Mouse (Mus musculus) left cerebral cortex, postnatal 10 days (tissue): ENCODE measurements around the gene Tfap2b. TPM values are rescaled to one million over a fixed set of nuclear protein-coding genes. Genes with fewer than 3 reads are reported as not detected.

ENCODE experiments used
- DNase-seq, 2 experiments: peaks; one replicate each; pipeline ENCODE4 v3.0.0; 2021 to 2022; ENCODE audit warnings: low spot score in 2 of 2, mixed read lengths in 1 of 2; ENCODE audit errors: extremely low spot score in 1 of 2
- intact Hi-C: fragments of 180-260 bp; cut with DNase I; formaldehyde crosslinking; loops from one replicate; pipeline ENCODE4 v1.15.1; 2025
- total RNA-seq, 2 experiments: library from RNA; stranded (reverse); gene quantifications; 2 replicates each; pipeline ENCODE4 v1.2.3; 2021

The Tfap2b gene
- 1 to 10 TPM in 1 of 2 experiments, under 1 TPM in 1; 0.56 to 1.8 TPM for total RNA-seq

GRCm38 (mm10) chr1:19208641-19209358 lies at the start of gene Tfap2b:
Tfap2b (plus strand) TSS chr1:19208914.
- intact Hi-C loops: loop anchor here (5.0 kb wide), 1 partner anchor 101 kb away; no protein-coding TSS in a partner anchor
- DNase-seq: peak in 1 of 2 experiments; percentile 15

DNA sequence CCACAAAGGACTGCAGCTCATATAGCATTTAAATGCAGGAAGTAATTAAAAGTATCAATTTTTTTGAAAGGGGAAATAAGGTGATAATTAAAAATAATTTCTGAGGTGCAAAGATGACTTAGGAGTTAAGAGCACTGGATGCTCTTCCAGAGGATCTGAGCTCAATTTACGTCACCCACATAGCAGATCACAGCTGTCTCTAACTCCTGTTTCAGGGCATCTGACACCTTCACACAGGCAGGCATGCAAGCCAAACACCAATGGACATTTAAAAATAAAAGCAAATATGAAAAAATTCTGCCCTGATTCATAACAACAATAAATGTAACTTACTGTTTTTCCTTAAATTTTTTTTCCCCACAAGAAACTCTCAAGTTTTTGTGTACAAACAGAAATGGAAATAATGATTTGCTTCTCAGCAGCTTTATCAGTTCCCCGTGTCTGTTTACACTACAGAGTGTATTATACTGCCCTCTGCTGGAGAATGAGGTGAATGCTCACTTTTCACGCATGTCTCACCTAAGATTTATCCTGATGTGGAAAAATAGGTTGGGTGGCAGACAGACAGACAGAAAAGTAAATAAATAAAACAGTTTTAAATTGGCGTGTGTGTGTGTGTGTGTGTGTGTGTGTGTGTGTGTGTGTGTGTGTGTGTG lies 29.8 kb upstream of the Tfap2b start:
- DNase-seq: peak in 1 of 2 experiments; percentile 17
- intact Hi-C loops: loop anchor here (5.0 kb wide), 1 partner anchor 817 kb away; no protein-coding TSS in a partner anchor

DNA sequence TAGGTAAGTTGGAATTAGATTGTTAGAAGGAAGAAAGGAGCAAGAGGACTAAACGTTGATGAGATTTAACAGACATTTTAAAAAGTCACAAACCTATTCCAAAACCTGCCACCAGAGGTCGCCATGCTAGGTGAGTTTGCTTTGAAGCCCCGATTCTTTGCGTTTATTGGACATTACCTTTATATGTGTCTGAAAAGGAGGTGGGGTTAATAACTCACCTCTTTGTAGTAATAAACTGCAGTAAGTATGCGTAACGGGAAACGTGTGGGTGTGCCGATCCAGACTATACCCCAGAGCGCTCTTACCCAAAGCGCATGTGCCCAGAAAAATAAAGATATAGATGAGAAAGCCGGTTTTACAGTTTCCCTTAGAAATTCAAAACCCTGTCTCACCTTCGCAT lies 3.1 kb upstream of the Tfap2b start:
- intact Hi-C loops: loop anchor here (1.0 to 5.0 kb wide), 3 partner anchors 98 to 1307 kb away; no protein-coding TSS in a partner anchor

DNA sequence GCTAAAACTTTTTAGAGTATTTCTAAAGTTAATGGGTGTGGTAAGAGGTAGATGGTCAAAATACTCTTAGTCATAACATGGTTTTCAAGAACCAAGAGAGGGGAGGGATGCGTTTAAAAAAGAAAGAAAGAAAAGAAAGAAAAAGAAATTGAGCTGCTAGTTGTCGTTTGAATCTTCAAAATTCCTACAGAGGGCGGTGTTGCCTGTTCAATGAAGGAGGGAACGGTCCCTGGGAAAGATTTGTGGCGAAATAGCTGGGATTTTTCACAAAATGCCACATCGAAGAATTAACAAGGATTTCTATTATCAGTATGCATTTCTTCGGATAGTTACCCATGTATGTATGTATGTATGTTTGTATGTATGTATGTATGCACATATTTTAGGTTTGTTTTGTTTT lies 2.5 kb upstream of the Tfap2b start:
- intact Hi-C loops: loop anchor here (2.0 to 5.0 kb wide), 2 partner anchors 99 to 1307 kb away; no protein-coding TSS in a partner anchor
- peak in 1 of 2 experiments; percentile 40 for DNase-seq

More for the DNA sequence above, 3.1 kb upstream of the Tfap2b start:
- DNase-seq: no peak

DNA sequence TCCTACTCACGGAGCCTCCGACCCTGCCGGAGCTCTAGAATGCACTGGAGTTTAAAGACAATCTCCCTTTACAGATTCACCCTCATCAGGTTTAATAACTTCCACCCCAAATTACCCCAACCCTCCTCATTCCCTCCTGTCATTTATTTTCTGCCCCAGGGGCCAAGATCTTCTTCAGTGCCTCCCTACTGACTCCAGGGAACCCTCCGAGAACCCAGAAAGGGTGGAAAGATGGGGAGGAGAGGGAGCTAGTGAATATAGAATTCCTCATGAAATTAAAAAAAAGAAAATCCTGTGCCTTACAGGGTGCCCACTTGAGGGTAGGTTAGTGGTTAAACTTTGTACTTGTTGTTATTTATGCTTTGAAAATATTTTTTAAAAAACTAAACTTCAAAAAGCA lies 1.1 kb upstream of the Tfap2b start:
- intact Hi-C loops: loop anchor here (2.0 to 5.0 kb wide), 2 partner anchors 100 to 1305 kb away; no protein-coding TSS in a partner anchor
- no peak for DNase-seq

DNA sequence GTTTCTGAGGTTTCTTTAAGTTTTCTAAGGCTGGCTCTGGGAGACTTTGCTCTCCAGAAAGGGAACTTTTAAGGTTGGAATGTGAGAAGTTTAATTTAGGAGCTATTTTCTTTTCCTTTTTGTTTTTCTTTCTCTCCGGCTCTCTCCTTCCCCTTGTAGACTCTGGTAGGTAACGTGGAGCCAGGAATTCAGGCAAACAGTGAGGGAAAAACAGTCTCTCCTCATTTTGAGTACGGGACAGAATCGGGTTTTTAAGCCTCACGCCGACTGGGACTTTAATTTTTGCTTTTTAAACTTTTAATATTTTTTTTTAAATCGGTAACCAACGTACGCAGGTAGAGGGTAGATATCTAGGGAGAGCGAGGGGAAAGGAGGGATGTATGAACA lies 638 bp downstream of the Tfap2b start:
- intact Hi-C loops: loop anchor here (5.0 kb wide), 1 partner anchor 102 kb away; no protein-coding TSS in a partner anchor
- DNase-seq: no peak

GRCm38 (mm10) chr1:19209776-19210175 lies 1.1 kb downstream of the Tfap2b start:
- peak in 1 of 2 experiments; percentile 35 for DNase-seq
- intact Hi-C loops: loop anchor here (5.0 kb wide), 1 partner anchor 102 kb away; no protein-coding TSS in a partner anchor

DNA sequence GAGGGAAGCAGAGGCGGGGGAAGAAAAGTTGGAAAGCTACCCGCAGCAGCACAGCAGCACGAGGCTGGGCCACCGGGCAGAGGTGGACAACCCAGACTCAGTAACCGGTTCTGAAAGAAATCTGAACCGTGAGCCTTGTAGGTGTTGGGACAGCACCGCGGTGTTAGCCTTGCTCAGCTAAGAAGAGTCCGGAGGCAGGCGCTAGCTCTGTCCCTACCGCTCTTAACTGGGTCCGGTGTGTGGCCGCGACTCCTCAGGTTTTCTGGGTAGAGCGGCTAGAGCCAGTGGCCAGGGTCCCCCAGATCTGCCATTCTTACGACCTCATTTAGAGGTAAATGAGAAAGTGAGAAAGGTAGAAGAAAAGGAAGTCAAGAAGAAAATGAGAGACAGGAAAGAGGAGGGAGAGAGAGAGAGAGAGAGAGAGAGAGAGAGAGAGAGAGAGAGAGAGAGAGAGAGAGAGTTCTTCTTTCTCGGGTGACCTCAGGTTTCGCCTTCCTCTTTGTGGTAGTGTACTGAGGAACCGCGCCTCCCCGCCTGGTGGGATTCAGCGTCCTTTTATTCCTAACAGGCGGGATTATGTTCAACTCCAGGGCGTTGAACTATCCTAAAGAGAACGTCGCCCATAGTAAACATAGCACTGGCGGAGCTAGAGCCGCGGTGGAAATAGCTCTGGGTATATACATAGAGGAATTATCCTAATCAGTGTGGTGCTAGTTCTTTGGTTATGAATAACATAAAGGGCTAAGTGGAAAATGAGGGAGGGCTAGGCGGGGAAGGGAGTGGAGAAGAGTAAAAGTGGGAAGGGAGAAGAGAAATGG lies 1.7 kb downstream of the Tfap2b start:
- DNase-seq: peak in 1 of 2 experiments; percentile 18
- intact Hi-C loops: no loop called here

- no peak for DNase-seq
- intact Hi-C loops: no loop called here
Observed at GRCm38 (mm10) chr1:19211033-19211405, 2.3 kb downstream of the Tfap2b start.

DNA sequence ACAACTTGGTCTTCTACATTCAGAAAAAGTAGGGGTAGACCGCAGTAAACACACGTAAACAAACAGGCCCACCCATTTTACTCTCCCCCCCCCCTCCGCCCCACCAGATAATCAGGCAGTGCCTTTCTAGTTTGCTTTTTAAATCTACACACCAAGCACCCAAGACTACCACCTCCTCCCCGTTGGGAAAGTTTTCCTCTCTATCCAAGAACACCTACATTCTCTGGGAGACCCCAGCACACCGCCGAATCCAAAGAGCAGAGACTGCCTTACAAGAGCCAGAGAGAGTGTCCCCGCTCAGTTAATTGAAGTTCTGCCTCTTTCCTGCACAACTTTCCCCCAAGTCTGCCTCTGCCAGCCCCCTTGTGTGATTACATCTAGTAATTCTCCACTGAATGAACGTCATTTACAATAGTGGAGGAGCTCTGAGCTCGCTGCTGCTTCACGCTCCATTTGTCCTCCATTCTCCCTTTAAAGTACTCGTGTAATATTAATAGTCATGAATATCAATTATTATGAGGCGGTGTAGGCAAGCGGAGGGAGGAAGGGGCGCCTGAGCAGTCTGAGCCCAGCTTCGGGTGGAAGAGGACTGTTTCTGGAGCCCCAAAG lies 2.9 kb downstream of the Tfap2b start:
- intact Hi-C loops: no loop called here
- DNase-seq: no peak

DNA sequence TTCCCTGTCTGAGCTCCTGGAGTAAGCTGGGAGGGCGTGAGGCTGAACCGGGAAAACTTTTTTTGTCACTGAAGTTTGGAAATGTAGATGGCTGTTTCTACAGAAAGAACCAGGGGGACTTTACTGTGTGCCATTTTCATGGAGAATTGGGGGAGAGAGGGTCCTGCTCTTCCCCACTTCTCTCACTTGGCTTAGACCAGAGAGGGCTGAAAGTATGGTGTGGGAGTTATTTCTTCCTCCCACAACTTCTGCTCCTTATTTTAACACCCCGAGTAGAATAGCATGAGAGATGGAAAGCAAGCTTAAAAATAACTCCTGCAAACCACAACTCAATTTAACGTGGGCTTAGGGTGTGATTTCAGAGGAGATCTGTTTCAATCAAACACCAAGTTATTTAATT lies 4.0 kb downstream of the Tfap2b start:
- DNase-seq: no peak
- intact Hi-C loops: no loop called here

- no peak for DNase-seq
Observed at GRCm38 (mm10) chr1:19213171-19213570, 4.5 kb downstream of the Tfap2b start.

DNA sequence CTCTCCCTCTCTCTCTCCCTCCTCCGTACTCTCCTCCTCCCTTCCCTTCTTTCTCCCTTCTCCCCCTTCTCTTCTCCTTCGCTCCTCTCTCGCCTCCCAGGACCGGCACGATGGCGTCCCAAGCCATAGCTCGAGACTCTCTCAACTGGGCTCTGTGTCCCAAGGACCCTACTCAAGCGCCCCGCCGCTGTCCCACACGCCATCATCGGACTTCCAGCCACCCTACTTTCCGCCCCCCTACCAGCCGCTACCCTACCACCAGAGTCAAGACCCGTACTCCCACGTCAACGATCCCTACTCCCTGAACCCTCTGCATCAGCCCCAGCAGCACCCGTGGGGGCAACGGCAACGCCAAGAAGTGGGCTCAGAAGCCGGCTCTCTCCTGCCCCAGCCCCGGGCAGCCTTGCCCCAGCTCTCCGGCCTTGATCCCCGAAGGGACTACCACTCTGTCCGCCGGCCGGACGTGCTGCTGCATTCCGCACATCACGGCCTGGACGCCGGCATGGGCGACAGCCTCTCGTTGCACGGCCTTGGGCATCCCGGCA lies 5.2 kb downstream of the Tfap2b start:
- DNase-seq: peak in 1 of 2 experiments; percentile 38
- intact Hi-C loops: no loop called here

More at GRCm38 (mm10) chr1:19213171-19213570, 4.5 kb downstream of the Tfap2b start:
- intact Hi-C loops: no loop called here

GRCm38 (mm10) chr1:19217391-19217790 lies 8.7 kb downstream of the Tfap2b start:
- DNase-seq: no peak
- intact Hi-C loops: no loop called here

- intact Hi-C loops: no loop called here
- DNase-seq: no peak
Observed at GRCm38 (mm10) chr1:19218221-19218620, 9.5 kb downstream of the Tfap2b start.

DNA sequence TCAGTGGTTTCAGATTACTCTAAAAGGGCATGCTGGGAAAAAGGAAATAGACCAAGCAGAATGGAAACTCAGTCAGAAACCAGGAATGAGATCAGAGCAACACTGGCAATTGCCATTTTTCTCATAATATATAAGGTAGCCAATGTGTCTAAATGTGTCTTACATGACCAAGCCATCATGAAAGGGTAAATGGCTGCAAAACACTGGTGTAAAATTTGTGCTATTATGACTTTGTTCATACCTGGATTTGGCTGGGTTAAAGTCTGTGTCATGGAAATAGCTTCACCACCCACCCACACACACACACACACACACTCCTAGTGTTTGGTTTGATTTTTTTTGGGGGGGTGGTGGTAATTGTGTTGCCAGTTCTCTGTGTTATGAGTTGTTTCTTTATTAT lies 10.7 kb downstream of the Tfap2b start:
- intact Hi-C loops: no loop called here
- no peak for DNase-seq

GRCm38 (mm10) chr1:19220564-19220963 lies 11.8 kb downstream of the Tfap2b start:
- intact Hi-C loops: no loop called here
- no peak for DNase-seq

DNA sequence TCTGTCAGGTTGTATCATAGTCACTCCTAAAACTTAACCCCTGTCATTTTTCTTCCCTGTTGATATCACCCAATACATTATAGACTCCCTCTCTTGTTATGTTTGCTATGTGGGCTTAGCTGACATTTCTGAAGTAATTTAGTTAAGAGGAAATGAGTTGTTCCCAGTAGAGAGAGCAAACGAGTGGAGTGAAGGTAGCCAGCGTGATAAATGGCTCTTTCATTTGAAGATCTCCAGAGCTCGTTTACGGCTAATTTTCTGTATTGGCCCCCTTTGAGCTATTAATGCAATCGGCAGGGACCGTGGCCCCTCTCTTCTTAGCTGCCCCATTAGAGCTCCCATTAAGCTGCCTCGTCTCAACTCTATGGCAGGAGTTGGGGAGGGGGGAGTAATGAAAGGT lies 12.9 kb downstream of the Tfap2b start:
- intact Hi-C loops: no loop called here
- no peak for DNase-seq
